Mouse (Mus musculus): Measurements from ENCODE around the gene Bcl6b.
A peak's percentile ranks its signal among the peaks of the same experiment; 100 is the strongest.

The Bcl6b gene

DNA sequence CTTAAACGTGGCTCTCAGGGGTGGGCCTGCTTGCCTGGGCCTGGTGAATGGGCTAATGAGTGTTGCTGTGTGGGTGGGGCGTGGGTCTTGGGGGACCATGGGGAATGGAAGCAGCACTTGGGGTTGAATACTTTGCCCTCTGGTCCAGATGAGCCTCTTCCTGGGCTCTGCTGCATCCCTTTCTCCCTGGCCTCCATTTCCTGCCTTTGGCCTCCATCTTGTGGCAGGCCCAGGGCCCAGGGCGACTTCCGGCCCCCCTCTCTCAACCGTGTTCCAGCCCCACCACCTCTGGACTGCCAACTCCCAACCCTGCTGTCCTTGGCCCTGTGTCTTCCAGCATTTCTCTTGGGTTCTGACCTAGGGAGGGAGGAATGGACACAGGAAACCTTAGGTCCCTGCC lies 4.4 kb upstream of the Bcl6b start:
- no peak for DNase-seq (ENCODE audit: low read depth, low spot score)

DNA sequence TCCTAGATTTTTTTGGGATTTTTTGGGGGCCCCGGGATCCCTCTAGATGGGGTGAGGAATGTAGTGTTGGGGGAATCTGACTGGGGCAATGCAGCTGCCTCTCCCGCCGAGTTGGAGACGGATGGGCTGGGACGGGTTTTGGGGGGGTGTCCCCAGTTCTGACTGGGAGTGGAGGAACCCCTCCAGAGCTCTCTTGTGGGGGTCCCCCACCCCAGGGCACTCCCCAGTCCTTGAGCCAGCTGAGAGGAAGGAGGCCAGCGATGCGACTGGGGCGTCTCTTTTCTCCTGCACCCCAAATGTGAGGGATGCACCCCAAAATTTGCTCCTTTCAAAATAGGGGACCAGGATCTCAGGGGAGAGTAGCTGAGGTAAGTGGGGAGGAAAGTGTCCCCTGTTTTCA lies 3.4 kb upstream of the Bcl6b start:
- no peak for DNase-seq (ENCODE audit: low read depth, low spot score)

DNA sequence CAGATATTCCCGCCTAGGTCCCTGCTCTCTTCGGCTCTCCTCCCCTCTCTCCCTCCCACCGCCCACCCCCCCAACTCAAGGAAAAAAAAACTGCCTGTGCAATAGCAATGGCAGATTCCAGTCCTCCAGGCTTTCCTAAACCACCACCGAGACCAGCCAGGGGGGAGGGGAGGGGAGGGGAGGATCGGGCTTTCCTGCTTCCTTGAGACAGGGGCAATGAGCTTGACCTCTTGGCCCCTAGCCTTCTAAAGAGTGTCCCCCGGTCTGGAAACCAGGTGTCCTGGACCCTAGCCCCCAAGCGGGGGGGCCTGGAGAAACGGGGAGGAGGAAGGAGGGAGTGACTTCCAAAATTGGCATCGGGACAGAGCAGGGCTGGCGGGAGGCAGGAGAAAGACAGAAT lies 2.9 kb upstream of the Bcl6b start:
- DNase-seq (ENCODE audit: low read depth, low spot score): no peak

DNA sequence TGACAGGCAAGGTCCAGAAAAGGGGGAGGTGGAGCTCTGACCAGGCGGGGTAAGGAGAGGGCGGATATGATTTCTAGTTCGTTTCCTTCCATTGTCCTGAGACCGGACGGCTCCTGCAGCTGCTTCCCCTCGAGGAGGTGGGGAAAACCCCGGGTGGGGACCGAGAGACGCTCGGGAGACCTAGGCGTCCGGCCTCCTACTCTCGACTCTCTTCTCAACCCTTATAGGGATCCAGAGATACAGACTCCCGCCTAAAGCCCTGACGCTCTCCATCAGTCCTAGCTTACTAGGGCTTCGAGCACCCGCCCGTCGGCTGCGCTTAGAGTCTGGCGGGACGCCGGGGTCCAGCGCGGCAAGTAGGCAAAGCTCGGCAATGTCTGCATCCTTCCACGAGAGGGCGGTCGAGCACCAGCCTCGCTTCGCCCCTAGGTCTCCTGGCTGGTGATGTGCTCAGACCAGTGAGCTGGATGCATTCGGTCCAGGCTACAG lies 685 bp upstream of the Bcl6b start:
- peak; percentile 80 for DNase-seq (ENCODE audit: low read depth, low spot score)

DNA sequence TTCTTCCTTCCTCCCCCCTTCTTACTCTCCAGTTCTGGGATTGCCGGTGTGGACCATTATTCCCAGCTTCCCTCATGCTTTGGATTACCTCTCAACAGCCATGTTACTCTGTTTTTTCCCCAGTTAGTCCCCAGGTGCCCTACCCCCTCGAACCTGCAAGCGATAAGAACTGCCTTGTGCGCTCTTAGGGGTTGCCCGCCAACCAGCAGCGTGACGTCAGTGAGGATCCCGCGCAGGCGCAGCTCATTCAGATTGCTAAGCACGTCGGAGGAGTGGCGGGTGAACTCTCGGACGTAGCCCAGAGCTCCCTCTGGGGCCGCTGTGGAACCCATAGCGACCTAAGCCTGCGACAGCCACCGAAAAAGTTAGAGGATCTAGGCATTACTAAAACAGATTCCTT lies 770 bp downstream of the Bcl6b start:
- DNase-seq (ENCODE audit: low read depth, low spot score): peak; percentile 87

DNA sequence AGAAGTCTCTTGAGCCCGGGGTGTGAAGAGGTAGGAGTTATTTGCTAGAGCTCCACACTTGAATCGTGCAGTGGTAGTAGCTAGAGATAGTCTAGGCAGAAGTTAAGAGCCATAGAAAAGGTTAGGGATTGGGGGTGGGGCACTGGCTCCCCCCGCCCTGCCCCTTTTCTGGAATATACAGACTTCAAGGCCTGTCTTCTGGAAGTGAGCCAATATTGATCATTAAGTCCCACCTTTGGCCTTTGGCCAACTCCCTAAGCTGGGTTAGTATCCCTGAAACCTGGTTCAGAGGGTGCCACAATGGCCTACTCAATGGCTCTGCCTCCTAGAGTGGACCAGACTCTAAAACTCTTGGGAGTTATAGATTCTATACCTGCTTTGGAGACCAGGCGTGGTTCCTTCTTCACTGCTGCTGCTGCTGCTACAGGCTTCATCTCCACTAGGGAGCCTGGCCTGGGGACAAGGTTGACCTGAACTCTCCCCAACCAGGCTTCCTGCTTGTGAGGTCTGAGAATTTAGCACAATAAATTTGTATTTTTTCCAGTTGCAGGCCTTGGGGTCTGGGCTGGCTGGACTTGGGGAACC lies 1.8 kb downstream of the Bcl6b start:
- DNase-seq (ENCODE audit: low read depth, low spot score): no peak

DNA sequence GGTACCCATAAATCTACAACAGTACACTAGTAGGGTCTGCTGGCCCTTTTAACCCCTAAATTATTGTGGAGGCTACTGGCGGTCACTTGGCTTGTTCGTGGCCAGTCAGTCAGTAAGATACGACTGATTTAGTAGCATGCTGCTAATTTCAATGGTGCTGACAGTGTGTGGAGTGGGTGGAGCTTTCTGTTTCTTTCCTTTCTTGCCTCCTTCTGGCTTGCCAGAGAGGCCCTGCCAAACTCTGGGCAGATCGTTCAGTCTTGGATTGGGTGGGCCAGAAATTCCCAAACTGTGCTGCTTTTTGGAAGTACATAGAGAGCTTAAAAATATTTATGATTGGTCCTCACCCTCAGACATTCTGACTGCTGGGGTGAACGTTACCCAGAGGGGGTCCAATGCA lies 2.5 kb downstream of the Bcl6b start:
- DNase-seq (ENCODE audit: low read depth, low spot score): no peak

DNA sequence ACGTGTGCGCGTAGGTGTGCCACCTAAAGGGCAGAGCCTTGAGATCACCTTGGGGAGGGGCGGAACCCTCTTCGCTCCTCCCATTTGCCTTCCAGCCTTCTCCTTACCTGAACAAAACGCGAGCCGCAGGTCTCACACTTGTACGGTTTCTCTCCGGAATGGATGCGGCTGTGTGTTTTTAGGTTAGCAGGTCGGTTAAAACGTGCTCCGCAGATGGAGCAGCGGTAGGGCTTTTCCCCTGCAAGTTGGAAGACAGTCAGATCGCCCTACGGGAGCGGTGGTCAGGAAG lies 3.1 kb downstream of the Bcl6b start:
- no peak for DNase-seq (ENCODE audit: low read depth, low spot score)

DNA sequence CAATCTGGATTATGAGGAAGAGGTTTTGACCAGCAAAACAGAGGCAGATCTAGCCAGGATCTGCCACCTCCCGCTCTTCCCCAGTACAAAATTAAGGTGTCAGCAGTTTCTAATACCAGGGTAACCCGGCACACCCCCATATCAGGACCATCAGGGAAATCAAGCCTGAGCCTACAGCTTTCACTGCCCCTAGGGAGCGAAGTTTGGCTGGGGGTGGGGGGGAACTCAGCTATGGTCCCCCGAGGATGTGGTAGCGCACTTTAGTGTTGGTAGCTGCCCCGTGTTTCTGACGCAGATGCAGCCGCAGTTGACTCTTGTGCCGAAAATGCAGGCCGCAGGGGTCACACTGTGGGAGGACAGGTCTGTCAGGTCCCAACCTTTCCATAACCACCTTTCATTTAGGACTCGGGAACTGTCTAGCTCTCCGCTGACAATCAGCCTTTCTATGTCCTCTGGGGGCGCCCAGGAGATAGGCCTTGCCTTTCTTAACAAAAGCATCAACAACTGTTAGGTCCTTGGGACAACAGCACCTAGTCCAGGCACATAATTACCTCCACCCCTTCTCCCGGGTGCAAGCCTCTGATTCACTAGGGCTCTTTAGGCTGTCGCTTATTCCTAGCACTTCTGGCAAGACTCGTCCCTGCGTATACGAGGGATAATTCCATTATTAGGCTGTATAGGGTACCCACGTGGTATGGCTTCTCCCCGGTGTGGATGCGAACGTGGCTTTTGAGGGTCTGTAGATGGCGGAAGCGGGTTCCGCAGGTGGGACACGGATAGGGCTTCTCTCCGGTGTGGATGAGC lies 3.6 kb downstream of the Bcl6b start:
- no peak for DNase-seq (ENCODE audit: low read depth, low spot score)

DNA sequence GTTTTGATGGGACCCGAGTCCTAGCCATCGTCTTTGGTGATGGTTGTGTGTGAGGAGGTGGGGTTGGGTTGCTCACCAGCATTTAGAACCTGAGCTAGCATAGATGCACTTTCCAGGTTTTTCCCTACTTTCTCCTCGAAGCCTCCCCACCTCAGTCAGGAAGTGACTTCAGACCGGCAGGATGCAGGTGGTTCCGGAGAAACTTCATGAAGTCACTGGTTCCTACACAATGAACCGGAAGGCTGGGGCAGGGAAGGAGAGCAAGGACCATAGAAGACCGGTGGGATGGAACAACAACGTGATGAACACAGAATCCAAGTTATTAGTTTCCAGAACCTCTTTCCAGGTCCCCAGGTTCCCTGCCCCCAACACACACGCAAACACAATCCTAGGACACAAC lies 5.9 kb downstream of the Bcl6b start:
- DNase-seq (ENCODE audit: low read depth, low spot score): no peak

DNA sequence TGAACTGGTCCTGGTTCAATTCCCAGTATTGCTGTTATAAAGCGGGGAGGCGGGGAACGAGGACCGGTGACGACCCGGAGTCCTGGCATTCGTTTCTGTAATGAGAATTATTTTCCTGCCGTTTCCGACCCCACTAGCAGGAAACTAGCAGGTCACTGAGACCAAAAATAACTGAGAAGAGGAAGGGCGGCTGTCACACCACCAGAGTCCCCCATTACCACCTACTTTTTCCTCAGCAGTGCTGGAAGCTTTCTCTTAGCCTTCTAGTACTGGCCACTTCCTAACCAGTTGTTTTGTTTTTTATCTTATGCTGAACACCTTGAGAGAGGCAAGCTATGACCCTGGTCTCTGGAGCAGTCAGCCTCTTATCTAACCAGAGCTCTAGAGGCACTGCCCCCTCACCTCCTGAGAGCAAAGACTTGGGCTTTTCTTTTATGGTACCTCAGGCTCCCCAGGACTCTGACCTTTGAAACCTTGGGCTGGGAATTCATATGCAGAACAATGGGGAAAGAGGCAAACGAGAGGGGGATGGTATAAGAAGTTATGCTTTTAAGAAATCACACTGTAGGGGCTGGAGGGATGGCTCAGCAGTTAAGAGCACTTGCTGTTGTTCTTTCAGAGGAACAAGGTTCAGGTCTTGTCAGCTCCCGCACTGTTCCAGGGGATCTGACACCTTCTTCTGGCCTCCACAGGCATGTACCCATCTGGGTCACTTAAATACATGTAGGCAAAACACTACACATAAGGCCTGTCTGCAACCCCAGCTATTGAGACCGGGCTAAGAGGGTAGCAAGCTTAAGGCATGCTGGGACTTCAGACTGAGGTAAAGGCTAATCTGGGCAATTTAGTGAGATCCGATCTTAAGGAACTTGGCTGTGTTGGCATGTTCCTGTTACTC lies 7.7 kb downstream of the Bcl6b start:
- DNase-seq (ENCODE audit: low read depth, low spot score): no peak

DNA sequence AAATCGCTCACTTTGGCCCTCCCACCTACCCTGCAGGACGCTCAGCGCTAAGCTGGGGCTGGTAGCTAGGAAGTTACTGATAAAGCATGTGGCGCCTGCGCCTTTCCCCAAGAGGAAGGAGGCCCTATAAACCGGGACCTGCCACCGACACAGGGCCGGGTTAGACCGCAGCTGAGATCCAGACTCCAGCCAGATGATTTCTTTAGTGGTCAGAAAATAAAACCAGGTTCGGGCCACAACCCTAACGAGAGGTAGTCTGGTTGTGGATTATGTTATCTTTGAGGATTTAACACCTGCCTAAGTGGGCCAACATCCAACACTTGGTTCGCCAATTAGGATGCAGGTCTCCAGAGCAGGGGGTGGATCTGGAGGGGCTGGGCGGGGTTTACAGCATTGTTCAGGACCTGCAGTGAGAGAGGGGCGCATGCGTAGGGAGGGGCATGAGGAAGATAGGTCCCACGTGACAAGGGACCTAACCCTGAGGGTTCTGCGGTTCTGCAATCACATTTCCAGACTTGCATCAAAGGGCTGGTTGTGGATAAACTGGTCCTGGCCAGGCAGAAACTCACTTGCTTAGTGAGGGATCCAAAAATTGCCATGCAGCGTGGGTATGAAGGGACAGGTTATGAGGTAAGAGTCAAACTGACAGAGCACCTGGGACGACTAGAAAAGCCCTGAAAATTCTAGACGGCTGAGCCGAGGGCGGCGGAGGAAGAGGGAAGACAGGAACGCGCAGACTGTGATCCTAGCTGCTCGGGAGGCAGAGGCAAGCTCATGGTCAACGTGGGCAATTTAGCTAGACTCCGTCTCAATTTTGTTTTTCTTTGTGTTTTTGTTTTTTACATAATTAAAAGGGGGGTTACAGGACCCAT lies 8.6 kb downstream of the Bcl6b start, which contains the start of gene Slc16a13:
TSS of gene Slc16a13 (minus strand) at position 334 of the 872 bp plus-strand sequence.
- DNase-seq (ENCODE audit: low read depth, low spot score): peak; percentile 96

DNA sequence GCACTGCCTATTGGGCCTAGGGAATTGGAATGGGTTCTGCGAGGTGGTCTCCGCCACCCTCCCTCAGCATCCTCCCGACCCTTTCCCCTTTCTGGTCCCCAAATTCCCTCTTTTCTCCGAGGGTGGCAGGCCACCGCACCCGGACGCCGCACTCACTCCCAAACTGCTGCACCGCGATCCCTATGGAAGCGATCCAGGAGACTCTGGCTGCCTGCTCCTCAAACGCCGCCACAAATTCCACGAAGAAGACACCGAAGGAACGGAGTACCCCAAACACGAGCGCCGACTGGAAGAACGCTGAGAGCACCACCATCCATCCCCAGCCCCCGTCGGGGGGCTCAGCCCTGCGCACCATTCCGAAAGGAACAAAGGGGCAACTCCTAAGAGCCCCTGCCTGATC lies 9.3 kb downstream of the Bcl6b start:
- DNase-seq (ENCODE audit: low read depth, low spot score): no peak

DNA sequence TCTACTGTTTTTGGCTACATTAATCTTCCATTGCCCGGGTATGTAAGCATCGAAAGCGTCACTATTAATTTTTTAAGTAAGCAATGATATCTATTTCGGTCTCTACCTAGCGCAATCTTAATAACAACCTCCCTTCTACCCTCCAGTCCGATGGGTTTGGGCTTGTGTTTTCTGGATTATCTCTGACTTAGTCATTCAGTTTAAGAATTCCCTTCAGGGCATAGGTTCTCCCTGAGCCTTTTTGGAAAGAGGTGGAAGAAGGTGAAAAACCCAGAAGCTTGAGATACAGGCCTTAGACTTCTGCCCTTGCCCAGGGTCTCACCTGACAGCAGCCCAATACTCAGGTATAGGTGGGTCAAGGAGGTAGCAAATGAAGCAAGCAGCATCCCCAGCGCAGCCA lies 9.7 kb downstream of the Bcl6b start:
- no peak for DNase-seq (ENCODE audit: low read depth, low spot score)

DNA sequence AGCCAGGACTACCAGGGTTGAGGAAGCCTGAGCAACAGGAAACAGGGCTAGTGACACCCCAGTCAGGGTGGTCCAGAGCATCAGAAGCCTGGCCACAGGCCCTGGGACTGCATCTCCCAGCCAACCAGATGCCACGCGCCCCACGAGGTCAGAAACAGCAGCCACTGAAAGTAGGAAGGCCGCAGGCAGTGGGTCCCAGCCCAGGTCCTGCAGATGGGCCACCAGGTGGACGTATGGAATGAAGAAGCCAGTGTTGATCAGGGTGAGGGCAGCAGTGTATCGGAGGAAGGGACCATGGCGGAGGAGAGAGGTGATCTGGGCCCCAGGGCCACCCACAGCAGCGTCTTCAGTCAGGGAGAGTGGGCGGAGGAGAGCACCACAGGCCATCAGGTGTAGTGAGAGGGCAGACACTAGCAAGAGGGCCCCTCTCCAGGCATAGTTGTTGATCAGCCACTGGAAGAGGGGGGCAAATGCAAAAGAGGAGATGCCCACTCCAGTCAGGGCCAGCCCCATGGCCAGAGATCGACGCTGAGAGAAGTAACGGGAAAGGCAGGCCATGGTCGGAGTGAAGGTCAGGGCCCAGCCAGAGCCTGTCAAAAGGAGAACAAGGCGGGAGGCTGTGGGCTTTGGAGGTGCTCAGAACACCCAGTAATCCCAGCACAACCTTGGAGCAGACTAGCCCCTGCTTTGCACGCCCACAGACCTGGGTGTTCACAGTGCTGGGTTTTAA lies 10.7 kb downstream of the Bcl6b start:
- DNase-seq (ENCODE audit: low read depth, low spot score): no peak

DNA sequence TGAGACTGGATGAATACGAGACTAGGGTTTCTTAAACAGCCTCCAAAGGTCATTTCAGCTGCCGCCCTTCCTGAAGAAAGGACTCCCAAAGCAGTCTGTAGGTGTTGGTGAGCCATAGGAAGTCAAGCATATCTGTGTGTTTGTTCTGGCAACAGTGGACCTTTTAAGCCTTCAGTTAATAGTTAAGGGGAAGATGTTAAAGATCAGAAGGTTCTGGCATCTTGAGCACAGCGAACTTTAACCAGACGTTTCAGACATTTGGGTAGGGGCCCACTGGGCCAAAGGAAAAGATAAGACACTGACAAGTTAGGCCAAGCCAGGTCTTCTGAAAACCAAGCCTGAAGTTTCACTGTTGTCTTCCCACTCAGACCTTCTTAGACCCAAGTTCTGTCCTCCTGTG lies 11.6 kb downstream of the Bcl6b start:
- DNase-seq (ENCODE audit: low read depth, low spot score): no peak

DNA sequence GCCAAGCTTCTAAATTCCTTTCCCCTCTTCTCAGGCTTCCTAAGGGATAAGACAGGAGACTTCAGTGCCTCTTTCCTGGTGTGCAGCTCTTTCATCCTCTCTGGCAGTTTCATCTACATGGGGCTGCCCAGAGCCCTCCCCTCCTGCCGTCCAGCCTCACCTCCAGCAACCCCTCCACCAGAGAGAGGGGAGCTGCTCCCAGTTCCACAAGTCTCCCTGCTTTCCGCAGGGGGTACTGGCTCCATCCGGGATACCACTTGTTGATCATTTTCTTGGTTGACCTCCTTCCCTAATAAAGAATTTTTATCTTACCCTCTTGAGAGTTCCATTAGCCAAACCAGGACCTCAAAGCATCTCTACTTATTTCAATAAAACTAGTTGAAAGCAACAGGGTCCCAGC lies 13.5 kb downstream of the Bcl6b start:
- no peak for DNase-seq (ENCODE audit: low read depth, low spot score)

DNA sequence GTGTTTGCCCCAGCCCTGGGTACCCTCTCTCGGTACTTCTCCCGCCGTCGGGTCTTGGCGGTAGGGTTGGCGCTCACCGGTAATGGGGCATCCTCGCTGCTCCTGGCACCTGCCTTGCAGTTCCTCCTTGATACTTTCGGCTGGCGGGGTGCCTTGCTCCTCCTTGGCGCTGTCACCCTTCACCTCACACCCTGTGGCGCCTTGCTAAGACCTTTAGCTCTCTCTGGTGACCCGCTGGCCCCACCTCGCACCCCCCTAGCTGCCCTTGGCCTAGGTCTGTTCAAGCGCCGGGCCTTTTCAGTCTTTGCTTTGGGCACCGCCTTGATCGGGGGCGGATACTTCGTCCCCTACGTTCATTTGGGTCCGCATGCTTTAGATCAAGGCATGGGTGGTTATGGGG lies 14.3 kb downstream of the Bcl6b start:
- no peak for DNase-seq (ENCODE audit: low read depth, low spot score)

DNA sequence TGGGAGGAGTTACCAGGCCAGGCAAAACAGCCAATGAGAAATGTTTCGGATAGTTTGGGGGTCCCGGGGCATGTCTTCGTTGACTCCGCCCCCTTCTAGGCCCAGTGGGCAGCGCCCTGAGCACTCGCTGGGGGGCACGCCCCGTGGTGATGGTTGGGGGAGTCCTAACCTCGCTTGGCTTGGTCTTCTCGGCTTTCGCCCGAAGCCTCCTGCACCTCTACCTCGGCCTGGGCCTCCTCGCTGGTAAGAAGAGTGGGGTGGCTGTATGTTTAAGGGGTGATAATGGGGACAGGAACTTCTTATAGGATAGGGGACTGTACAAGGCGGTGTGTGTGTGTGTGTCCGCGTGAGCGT lies 14.8 kb downstream of the Bcl6b start:
- DNase-seq (ENCODE audit: low read depth, low spot score): no peak

DNA sequence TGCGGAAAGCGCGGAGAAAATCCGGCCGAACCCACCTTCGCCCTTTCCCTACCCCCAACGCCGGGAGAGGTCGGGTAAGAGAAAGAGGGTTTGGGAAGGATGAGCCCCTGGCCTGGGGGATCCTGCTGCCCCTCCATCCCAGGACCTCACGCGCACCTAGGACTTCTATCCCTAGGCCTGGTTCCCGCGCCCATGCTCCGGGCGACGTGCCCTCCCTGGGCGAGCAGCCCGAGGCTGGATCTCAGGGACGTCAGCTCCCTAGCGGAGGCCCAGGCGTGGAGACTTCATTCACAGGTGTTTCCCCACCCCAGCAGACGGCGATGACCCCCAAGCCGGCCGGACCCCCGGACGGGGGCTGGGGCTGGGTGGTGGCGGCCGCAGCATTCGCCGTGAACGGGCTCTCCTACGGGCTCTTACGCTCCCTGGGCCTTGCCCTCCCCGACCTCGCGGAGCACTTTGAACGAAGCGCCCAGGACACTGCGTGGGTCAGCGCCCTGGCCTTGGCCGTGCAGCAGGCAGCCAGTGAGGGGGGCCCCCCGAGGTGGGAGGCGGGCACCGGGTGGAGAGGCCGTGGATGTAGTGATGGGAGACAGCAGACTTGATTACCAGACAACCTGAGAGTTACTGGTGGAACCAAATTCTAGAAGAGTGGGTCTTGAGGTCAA lies 15.3 kb downstream of the Bcl6b start:
- DNase-seq (ENCODE audit: low read depth, low spot score): no peak

Data from WW6 (cell line).